Comparison of ENCODE assay signal across 8 mouse cellular contexts in genomic region chr9:57501861-57502260, GRCm38 (mm10). TPM values are rescaled to one million over a fixed set of nuclear protein-coding genes. Genes with fewer than 3 reads are reported as not detected.
DNase-seq lines count a peak whose midpoint lies in the region; ATAC-seq lines count a peak whose summit lies in the region.
"Had no signal": no experiment of that assay in that cellular context is flagged by ENCODE, and none has a peak within 500 bp of the region (broad histone marks: within the 10 kb centered on the region; RNA-seq: fewer than 3 reads in every experiment).

No protein-coding gene starts in this region.

- WGBS in forebrain, embryonic 13.5 days, result under 1% methylated on average over 20 of the region's 20 CpGs
- WGBS in limb, embryonic 11.5 days, result 1% methylated on average over 20 of the region's 20 CpGs

- peak overlapping the region; percentile 88 for H3K4me2 ChIP-seq in forebrain, embryonic 13.5 days
- no peak overlapping the region for H3K4me2 ChIP-seq in limb, embryonic 11.5 days (ENCODE audit: low read depth, severe bottlenecking)

- H3K27ac ChIP-seq in forebrain, embryonic 13.5 days, result peak overlapping the region; percentile 97
- no peak overlapping the region for H3K27ac ChIP-seq in limb, embryonic 11.5 days (replicated peaks; ENCODE audit: low read depth, low read length)
- H3K27ac ChIP-seq: stomach, embryonic 15.5 days had no signal

- H3K36me3 ChIP-seq in forebrain, embryonic 13.5 days (ENCODE audit: poor library complexity, severe bottlenecking), result no peaks in the 10 kb centered on the region
- H3K36me3 ChIP-seq in limb, embryonic 11.5 days (ENCODE audit: control insufficient read depth, insufficient read depth, low read length), result no peaks in the 10 kb centered on the region
- H3K36me3 ChIP-seq: stomach, embryonic 15.5 days had no signal

- peak; percentile 86 for ATAC-seq in forebrain, embryonic 13.5 days
- ATAC-seq in limb, embryonic 11.5 days (ENCODE audit: insufficient number of reproducible peaks, low FRiP score, low TSS enrichment, low read depth), result no peak

- no peaks in the 10 kb centered on the region for H3K9me3 ChIP-seq in forebrain, embryonic 13.5 days (replicated peaks)
- no peaks in the 10 kb centered on the region for H3K9me3 ChIP-seq in limb, embryonic 11.5 days (ENCODE audit: control insufficient read depth, low read length)
- H3K9me3 ChIP-seq: stomach, embryonic 15.5 days had no signal

- peak overlapping the region; percentile 45 for H3K4me3 ChIP-seq in forebrain, embryonic 13.5 days
- H3K4me3 ChIP-seq in limb, embryonic 11.5 days (ENCODE audit: low read depth, low read length), result no peak overlapping the region
- H3K4me3 ChIP-seq: stomach, embryonic 15.5 days had no signal

- peak; percentile 9 for DNase-seq in ovary, postnatal 36 days (ENCODE audit: low spot score)
- no peak for DNase-seq in ovary, postnatal 10 days (ENCODE audit: low spot score)
- peak; percentile 47 for DNase-seq in limb, embryonic 11.5 days (ENCODE audit: low spot score)
- peak; percentile 59 for DNase-seq in right cerebral cortex, postnatal 4 days
- no peak for DNase-seq in urinary bladder, adult 18-20 months (ENCODE audit: low spot score in 2 of 2)
- no peak for DNase-seq in adrenal gland, postnatal 14 days

- peaks cover 65% of the 10 kb centered on the region for H3K27me3 ChIP-seq in forebrain, embryonic 13.5 days
- H3K27me3 ChIP-seq in limb, embryonic 11.5 days (ENCODE audit: control insufficient read depth, insufficient read depth, low read length), result peaks cover 70% of the 10 kb centered on the region

- peak overlapping the region; percentile 65 for H3K9ac ChIP-seq in forebrain, embryonic 13.5 days
- H3K9ac ChIP-seq in limb, embryonic 11.5 days (ENCODE audit: low read length), result no peak overlapping the region
- H3K9ac ChIP-seq: stomach, embryonic 15.5 days had no signal

- H3K4me1 ChIP-seq in forebrain, embryonic 13.5 days, result peaks cover 75% of the 10 kb centered on the region
- H3K4me1 ChIP-seq in limb, embryonic 11.5 days (ENCODE audit: control insufficient read depth, insufficient read depth, low read length), result 0 out of 2 replicates have a peak, but pooled peaks cover 2% of the 10 kb centered on the region

RNA-seq across cellular contexts. Expression of gene Rpp25, which starts 2.0 kb away (rescaled TPM):
- 11.0 and 12.8 TPM in 2 replicates for polyA plus RNA-seq in forebrain, embryonic 13.5 days (2015; fragmentation: Nextera tagmentation; extraction: Ambion mirVana)
- polyA plus RNA-seq in limb, embryonic 11.5 days (2014; fragmentation: Nextera tagmentation; extraction: Ambion mirVana), result 0.35 and 0.44 TPM in 2 replicates
- 2.2 and 2.7 TPM in 2 replicates for total RNA-seq in adrenal gland, postnatal 14 days (2021)

RNA-seq across cellular contexts. Expression of gene Cox5a, which starts 19.2 kb away (rescaled TPM):
- 775 and 903 TPM in 2 replicates for polyA plus RNA-seq in forebrain, embryonic 13.5 days (2015; fragmentation: Nextera tagmentation; extraction: Ambion mirVana)
- 622 and 641 TPM in 2 replicates for polyA plus RNA-seq in limb, embryonic 11.5 days (2014; fragmentation: Nextera tagmentation; extraction: Ambion mirVana)
- 1,056 and 1,152 TPM in 2 replicates for total RNA-seq in adrenal gland, postnatal 14 days (2021)

RNA-seq across cellular contexts. Expression of gene Scamp5, which starts 34.0 kb away (rescaled TPM):
- 52.2 and 62.1 TPM in 2 replicates for polyA plus RNA-seq in forebrain, embryonic 13.5 days (2015; fragmentation: Nextera tagmentation; extraction: Ambion mirVana)
- 3.1 and 4.1 TPM in 2 replicates for polyA plus RNA-seq in limb, embryonic 11.5 days (2014; fragmentation: Nextera tagmentation; extraction: Ambion mirVana)
- 11.0 and 13.1 TPM in 2 replicates for total RNA-seq in adrenal gland, postnatal 14 days (2021)

RNA-seq across cellular contexts. Expression of gene Fam219b, which starts 35.5 kb away (rescaled TPM):
- polyA plus RNA-seq in forebrain, embryonic 13.5 days (2015; fragmentation: Nextera tagmentation; extraction: Ambion mirVana), result 20.1 and 23.3 TPM in 2 replicates
- polyA plus RNA-seq in limb, embryonic 11.5 days (2014; fragmentation: Nextera tagmentation; extraction: Ambion mirVana), result 16.8 and 17.8 TPM in 2 replicates
- 17.5 and 19.1 TPM in 2 replicates for total RNA-seq in adrenal gland, postnatal 14 days (2021)

RNA-seq across cellular contexts. Expression of gene Mpi, which starts 50.7 kb away (rescaled TPM):
- 63.2 and 70.0 TPM in 2 replicates for polyA plus RNA-seq in forebrain, embryonic 13.5 days (2015; fragmentation: Nextera tagmentation; extraction: Ambion mirVana)
- polyA plus RNA-seq in limb, embryonic 11.5 days (2014; fragmentation: Nextera tagmentation; extraction: Ambion mirVana), result 43.5 and 43.8 TPM in 2 replicates
- total RNA-seq in adrenal gland, postnatal 14 days (2021), result 35.8 and 38.6 TPM in 2 replicates

Comparison
In these comparisons a context has a peak if more than half of its experiments do, and no peak if none do; other contexts are left out.
1. DNase-seq: peak in ovary, postnatal 36 days (single experiment), limb, embryonic 11.5 days (single experiment) and right cerebral cortex, postnatal 4 days (single experiment); none in ovary, postnatal 10 days (single experiment), urinary bladder, adult 18-20 months (0 of 2) and adrenal gland, postnatal 14 days (single experiment).
2. RNA of gene Scamp5, which starts 34.0 kb away (polyA plus RNA-seq): 52.2 to 62.1 TPM in forebrain, embryonic 13.5 days; 3.1 to 4.1 TPM in limb, embryonic 11.5 days; every median in the first group is over 10 times any median in the second.